Mouse (Mus musculus): ENCODE data around the gene Map4k4.

GRCm38 (mm10) chr1:39986820-39987219, 86.1 kb downstream of the Map4k4 start:
- TF ChIP-seq CTCF (IDR thresholded peaks at IDR 0.05; ENCODE audit: insufficient read depth, low read length) (no peak), POLR2A (IDR thresholded peaks at IDR 0.05; ENCODE audit: borderline replicate concordance, extremely low read depth, low read depth, low read length) (no peak)

Data from lung, adult 2 months (tissue).